Mouse (Mus musculus) olfactory bulb, adult 2 months (tissue): ENCODE measurements around the gene Tnfrsf4.

ENCODE experiments used
- CTCF ChIP-seq: fragments of 200-500 bp; IDR thresholded peaks from 2 replicates; pipeline ENCODE4 v1.5.1; 2012; ENCODE audit warnings: low read depth, mild to moderate bottlenecking, low read length, moderate library complexity; ENCODE audit not compliant: insufficient read depth
- POLR2A ChIP-seq: fragments of 200-500 bp; IDR thresholded peaks from 2 replicates; pipeline ENCODE4 v1.6.1; 2012; ENCODE audit warnings: mild to moderate bottlenecking, low read depth, low read length, moderate library complexity; ENCODE audit not compliant: insufficient read depth

- no peak for TF ChIP-seq POLR2A
- no peak for TF ChIP-seq CTCF
Measured at GRCm38 (mm10) chr4:156028580-156028979, 14.9 kb downstream of the Tnfrsf4 start.
